Mouse (Mus musculus): Measurements from ENCODE around the gene Rtn4rl1. TPM values are rescaled to one million over a fixed set of nuclear protein-coding genes. Genes with fewer than 3 reads are reported as not detected.

Gene Rtn4rl1
- polyA plus RNA-seq, 1 experiment from 2014 or later: 16.5 TPM

DNA sequence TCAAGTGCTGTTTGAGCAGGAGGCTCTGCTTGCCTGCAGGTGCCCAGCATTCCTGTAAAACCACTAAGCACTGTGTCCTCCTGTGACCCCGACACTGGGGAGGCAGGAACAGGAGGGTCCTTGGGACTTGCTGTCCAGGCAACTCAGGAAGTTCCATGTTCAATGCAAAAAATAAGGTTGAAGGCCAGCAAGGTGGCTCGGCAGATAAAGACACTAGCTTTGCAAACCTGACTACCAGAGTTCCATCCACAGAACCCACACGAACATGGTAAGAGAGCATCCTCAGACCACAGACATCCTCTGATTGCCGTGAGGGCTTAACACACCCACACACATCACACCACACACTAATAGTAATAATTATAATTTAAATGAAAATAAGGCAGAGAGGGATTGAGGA, 75.6 kb downstream of the Rtn4rl1 start:
- Histone ChIP-seq H3K27ac (replicated peaks; ENCODE audit: low read depth, low read length) (no peak overlapping the region), H3K4me3 (replicated peaks; ENCODE audit: low read depth, low read length) (no peak overlapping the region), H3K9me3 (ENCODE audit: control insufficient read depth, low read length) (no peaks in the 10 kb centered on the region), H3K36me3 (ENCODE audit: control insufficient read depth, insufficient read depth, low read length) (peaks cover 12% of the 10 kb centered on the region; the same call in 1 of the 2 replicates), H3K4me1 (ENCODE audit: control insufficient read depth, insufficient read depth, low read length) (peaks cover 9% of the 10 kb centered on the region), H3K27me3 (ENCODE audit: control insufficient read depth, insufficient read depth, low read length) (no peaks in the 10 kb centered on the region), H3K9ac (replicated peaks; ENCODE audit: low read length) (no peak overlapping the region), H3K4me2 (ENCODE audit: low read length) (no peak overlapping the region)
- DNase-seq (no peak), ATAC-seq (ENCODE audit: low FRiP score, low TSS enrichment) (no peak)
- 91% methylated on average over 4 of the region's 4 CpGs for WGBS

DNA sequence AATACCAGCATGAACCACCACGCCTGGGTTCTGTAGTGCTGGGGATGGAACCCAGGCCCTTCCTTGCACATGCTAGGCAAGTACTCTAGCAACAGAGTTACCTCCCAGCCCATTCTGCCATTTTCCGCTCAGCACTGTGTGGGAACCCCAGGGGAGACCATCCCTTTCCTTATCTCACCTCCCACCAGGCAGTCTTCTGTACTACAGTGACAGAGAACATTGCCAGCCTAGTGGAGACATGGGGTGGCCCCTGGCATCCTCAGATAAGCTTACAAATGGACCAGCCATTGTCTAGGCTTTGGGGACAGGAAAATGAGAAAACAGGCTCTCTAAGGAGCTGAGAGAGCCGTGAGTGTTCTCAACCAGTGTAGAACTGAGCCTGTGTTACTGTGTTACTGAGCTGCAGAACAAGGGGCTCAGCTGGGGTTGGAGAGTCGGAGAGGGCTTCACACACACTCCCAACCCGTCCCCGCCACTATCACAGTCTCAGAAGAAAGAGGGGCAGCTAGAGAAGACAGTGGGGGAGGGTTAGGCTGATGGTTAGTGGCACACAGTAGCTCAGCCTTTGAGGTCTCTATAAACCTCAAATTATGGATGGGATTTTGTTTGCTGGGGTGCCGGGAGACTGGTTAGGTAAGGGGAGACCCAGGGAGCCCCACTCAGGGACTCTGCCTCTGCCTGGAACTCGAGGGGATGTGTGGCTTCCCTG, 76.8 kb downstream of the Rtn4rl1 start:
- Histone ChIP-seq H3K4me2 (ENCODE audit: low read length) (no peak overlapping the region), H3K4me1 (ENCODE audit: control insufficient read depth, insufficient read depth, low read length) (peaks cover 22% of the 10 kb centered on the region), H3K36me3 (ENCODE audit: control insufficient read depth, insufficient read depth, low read length) (peaks cover 9% of the 10 kb centered on the region; the same call in 1 of the 2 replicates), H3K27me3 (ENCODE audit: control insufficient read depth, insufficient read depth, low read length) (no peaks in the 10 kb centered on the region), H3K27ac (replicated peaks; ENCODE audit: low read depth, low read length) (no peak overlapping the region), H3K9me3 (ENCODE audit: control insufficient read depth, low read length) (no peaks in the 10 kb centered on the region), H3K9ac (replicated peaks; ENCODE audit: low read length) (no peak overlapping the region), H3K4me3 (replicated peaks; ENCODE audit: low read depth, low read length) (no peak overlapping the region)
- WGBS: 63% methylated on average over 8 of the region's 8 CpGs
- ATAC-seq (ENCODE audit: low FRiP score, low TSS enrichment) (no peak), DNase-seq (no peak)

DNA sequence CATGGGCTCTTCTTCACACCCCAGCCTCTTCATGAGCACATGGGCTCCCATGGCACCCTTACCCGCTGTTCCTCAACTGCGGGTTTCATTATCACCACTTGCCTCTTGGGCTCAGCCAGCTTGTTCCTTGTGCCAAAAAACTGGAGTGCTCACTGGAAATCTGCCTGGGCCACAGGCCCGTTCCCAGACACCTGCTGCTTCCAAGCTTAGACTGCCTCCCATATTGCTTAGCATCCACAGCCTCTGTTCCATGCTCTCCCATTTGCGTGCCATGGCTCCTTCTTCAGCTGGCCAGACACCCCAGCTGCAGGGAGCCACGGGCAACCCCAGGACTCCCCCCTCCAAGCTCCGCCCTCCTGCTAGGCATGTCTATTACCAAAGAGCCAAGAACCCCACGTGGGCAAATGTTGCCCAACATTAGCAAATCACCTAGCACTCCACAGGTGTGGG, 77.4 kb downstream of the Rtn4rl1 start:
- 64% methylated on average over 7 of the region's 7 CpGs for WGBS
- Histone ChIP-seq H3K4me2 (ENCODE audit: low read length) (no peak overlapping the region), H3K27ac (replicated peaks; ENCODE audit: low read depth, low read length) (no peak overlapping the region), H3K9me3 (ENCODE audit: control insufficient read depth, low read length) (no peaks in the 10 kb centered on the region), H3K27me3 (ENCODE audit: control insufficient read depth, insufficient read depth, low read length) (no peaks in the 10 kb centered on the region), H3K36me3 (ENCODE audit: control insufficient read depth, insufficient read depth, low read length) (peaks cover 8% of the 10 kb centered on the region; the same call in 1 of the 2 replicates), H3K9ac (replicated peaks; ENCODE audit: low read length) (no peak overlapping the region), H3K4me3 (replicated peaks; ENCODE audit: low read depth, low read length) (no peak overlapping the region), H3K4me1 (ENCODE audit: control insufficient read depth, insufficient read depth, low read length) (peaks cover 23% of the 10 kb centered on the region)
- ATAC-seq (ENCODE audit: low FRiP score, low TSS enrichment) (no peak), DNase-seq (no peak)

DNA sequence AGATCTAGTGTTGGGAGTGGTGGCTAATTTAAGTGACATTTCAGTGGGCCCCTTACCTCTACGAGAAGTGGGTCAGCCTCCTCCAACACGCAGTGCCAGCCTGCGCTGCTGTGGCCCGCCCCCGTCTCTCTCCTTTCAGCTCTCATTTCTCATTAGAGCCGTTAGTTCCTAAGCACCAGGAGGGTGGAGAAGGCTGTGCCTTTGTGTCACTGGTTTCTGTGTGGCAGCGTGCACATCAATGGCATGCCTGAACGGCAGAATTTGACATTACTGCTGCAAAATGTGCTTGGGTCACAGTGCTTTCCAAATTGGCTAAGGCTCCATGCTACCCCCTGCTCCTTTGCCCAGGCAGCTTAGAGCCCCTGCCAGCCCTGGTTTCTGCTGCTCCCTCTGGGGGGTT, 79.9 kb downstream of the Rtn4rl1 start:
- no peak overlapping the region for H3K4me3 ChIP-seq (replicated peaks; ENCODE audit: low read depth, low read length)
- peak overlapping the region; percentile 72 for H3K27ac ChIP-seq (replicated peaks; ENCODE audit: low read depth, low read length)

DNA sequence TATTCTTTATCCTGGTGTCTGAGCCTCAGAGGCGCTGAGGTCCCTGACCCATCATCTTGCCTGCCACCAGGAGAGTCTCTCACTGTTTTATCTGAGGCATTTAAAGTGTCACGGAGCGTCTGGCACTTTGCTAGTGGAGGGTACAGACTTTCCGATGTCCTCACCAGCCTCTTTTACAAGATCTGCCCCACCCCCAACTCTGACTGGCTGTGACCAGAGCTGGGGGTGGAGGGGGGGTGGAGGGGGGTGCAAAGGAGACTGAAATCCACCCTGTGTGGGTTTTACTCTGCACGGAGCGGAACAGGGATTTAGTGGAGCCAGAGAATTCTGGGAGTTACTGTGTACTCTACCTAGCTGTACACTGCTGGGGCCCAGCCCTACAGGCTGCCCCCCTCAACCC, 81.5 kb downstream of the Rtn4rl1 start:
- DNase-seq: no peak
- Histone ChIP-seq H3K4me2 (ENCODE audit: low read length) (no peak overlapping the region; the same call in 1 of the 2 replicates), H3K27ac (replicated peaks; ENCODE audit: low read depth, low read length) (peak overlapping the region; percentile 62), H3K9ac (replicated peaks; ENCODE audit: low read length) (no peak overlapping the region), H3K27me3 (ENCODE audit: control insufficient read depth, insufficient read depth, low read length) (no peaks in the 10 kb centered on the region), H3K4me3 (replicated peaks; ENCODE audit: low read depth, low read length) (no peak overlapping the region), H3K9me3 (ENCODE audit: control insufficient read depth, low read length) (no peaks in the 10 kb centered on the region), H3K36me3 (ENCODE audit: control insufficient read depth, insufficient read depth, low read length) (no peaks in the 10 kb centered on the region), H3K4me1 (ENCODE audit: control insufficient read depth, insufficient read depth, low read length) (peaks cover 39% of the 10 kb centered on the region)
- 14% methylated on average over 6 of the region's 6 CpGs for WGBS
- ATAC-seq (ENCODE audit: low FRiP score, low TSS enrichment): no peak

More for the DNA sequence above, 79.9 kb downstream of the Rtn4rl1 start:
- 4% methylated on average over 8 of the region's 8 CpGs for WGBS
- Histone ChIP-seq H3K4me2 (ENCODE audit: low read length) (peak overlapping the region; percentile 28), H3K36me3 (ENCODE audit: control insufficient read depth, insufficient read depth, low read length) (no peaks in the 10 kb centered on the region), H3K27me3 (ENCODE audit: control insufficient read depth, insufficient read depth, low read length) (no peaks in the 10 kb centered on the region), H3K9me3 (ENCODE audit: control insufficient read depth, low read length) (no peaks in the 10 kb centered on the region), H3K4me1 (ENCODE audit: control insufficient read depth, insufficient read depth, low read length) (peaks cover 23% of the 10 kb centered on the region), H3K9ac (replicated peaks; ENCODE audit: low read length) (peak overlapping the region; percentile 3; the same call in 1 of the 2 replicates)
- DNase-seq (peak; percentile 70), ATAC-seq (ENCODE audit: low FRiP score, low TSS enrichment) (no peak)

DNA sequence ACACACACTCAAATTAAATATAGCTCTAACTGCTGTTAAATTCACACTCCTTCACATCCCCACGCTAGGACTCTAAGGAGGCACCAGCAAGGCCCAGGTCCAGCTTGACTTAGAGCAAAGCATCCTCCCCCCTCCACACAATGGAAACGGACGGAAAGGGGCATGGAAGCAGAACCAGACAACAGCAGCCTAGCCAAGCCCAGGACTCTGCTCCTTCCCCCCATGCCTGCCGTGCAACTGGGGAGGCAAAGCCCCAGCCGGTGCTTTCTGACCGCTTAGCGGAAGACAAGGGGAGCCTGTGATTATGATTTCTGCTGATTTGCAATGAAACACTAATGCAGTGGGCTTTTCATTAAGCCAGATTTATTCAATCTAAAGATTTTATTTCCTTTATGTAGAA, 84.5 kb downstream of the Rtn4rl1 start:
- Histone ChIP-seq H3K4me2 (ENCODE audit: low read length) (no peak overlapping the region), H3K4me3 (replicated peaks; ENCODE audit: low read depth, low read length) (no peak overlapping the region), H3K27ac (replicated peaks; ENCODE audit: low read depth, low read length) (no peak overlapping the region), H3K27me3 (ENCODE audit: control insufficient read depth, insufficient read depth, low read length) (peaks cover 4% of the 10 kb centered on the region; the same call in 1 of the 2 replicates), H3K9ac (replicated peaks; ENCODE audit: low read length) (no peak overlapping the region), H3K9me3 (ENCODE audit: control insufficient read depth, low read length) (no peaks in the 10 kb centered on the region), H3K36me3 (ENCODE audit: control insufficient read depth, insufficient read depth, low read length) (no peaks in the 10 kb centered on the region), H3K4me1 (ENCODE audit: control insufficient read depth, insufficient read depth, low read length) (peaks cover 68% of the 10 kb centered on the region)
- ATAC-seq (ENCODE audit: low FRiP score, low TSS enrichment) (no peak), DNase-seq (no peak)
- WGBS: 24% methylated on average over 7 of the region's 7 CpGs

DNA sequence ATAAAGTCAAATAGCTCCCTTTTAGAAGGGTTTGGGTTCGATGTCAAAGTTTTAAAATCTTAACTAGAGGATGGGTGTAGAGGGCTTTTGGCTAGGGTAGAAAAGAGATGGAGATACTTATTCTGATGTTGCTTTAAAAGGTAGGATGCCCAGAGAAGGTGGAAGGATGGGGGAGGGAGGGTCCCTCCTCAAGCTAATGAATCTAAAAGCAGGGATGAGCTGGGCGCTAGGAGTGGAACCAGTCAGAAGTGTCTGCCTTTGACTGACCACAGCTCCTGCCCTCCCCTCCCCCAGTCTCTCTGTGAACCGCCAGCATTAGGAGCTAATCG, 85.4 kb downstream of the Rtn4rl1 start:
- ATAC-seq (ENCODE audit: low FRiP score, low TSS enrichment) (no peak), DNase-seq (no peak)
- peaks cover 60% of the 10 kb centered on the region for H3K4me1 ChIP-seq (ENCODE audit: control insufficient read depth, insufficient read depth, low read length)
- peak overlapping the region; percentile 3; the same call in 1 of the 2 replicates for H3K27ac ChIP-seq (replicated peaks; ENCODE audit: low read depth, low read length)
- 12% methylated on average over 4 of the region's 4 CpGs for WGBS
- peaks cover 8% of the 10 kb centered on the region; the same call in 1 of the 2 replicates for H3K27me3 ChIP-seq (ENCODE audit: control insufficient read depth, insufficient read depth, low read length)
- peak overlapping the region; percentile 39 for H3K4me2 ChIP-seq (ENCODE audit: low read length)
- no peak overlapping the region; the same call in 1 of the 2 replicates for H3K9ac ChIP-seq (replicated peaks; ENCODE audit: low read length)
- no peaks in the 10 kb centered on the region for H3K9me3 ChIP-seq (ENCODE audit: control insufficient read depth, low read length)
- no peak overlapping the region for H3K4me3 ChIP-seq (replicated peaks; ENCODE audit: low read depth, low read length)
- H3K36me3 ChIP-seq (ENCODE audit: control insufficient read depth, insufficient read depth, low read length): no peaks in the 10 kb centered on the region

DNA sequence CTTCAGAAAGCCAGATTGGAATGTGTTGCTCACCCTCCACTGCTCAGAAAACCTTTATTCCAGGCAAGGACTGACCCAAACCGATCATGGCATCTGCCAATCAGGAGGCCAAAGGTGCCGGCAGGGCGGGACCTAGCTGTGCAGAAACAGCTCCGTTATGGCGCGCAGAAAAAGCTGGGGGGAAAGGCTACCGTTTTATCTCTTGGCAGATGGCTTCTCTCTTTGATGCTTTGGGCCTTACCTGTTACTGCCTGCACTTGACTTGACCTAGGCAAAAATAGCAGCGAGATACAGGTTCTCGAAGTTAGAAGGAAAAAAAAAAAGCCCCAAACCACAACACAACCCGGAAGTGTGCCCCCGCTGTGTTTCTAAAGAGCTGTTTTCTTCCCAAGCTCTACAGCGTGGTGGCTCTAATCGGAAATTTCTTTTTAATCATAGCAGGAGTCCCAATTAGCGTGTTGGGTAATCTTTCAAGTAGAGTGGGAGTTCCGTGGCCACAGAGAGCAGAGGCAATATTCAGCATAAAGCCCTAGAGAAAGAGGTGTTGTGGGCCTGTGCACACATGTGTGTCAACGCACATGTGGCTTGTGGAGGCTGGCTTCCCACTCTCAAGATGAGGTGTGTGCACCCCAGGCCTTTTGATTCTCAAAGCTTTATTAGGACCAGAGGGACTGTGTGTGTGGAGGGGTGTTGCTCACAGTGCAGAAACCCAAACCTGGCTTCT, 85.9 kb downstream of the Rtn4rl1 start:
- no peaks in the 10 kb centered on the region for H3K9me3 ChIP-seq (ENCODE audit: control insufficient read depth, low read length)
- WGBS: 3% methylated on average over 16 of the region's 16 CpGs
- H3K4me3 ChIP-seq (replicated peaks; ENCODE audit: low read depth, low read length): no peak overlapping the region
- peak overlapping the region; percentile 3; the same call in 1 of the 2 replicates for H3K27ac ChIP-seq (replicated peaks; ENCODE audit: low read depth, low read length)
- H3K9ac ChIP-seq (replicated peaks; ENCODE audit: low read length): no peak overlapping the region; the same call in 1 of the 2 replicates
- ATAC-seq (ENCODE audit: low FRiP score, low TSS enrichment) (no peak), DNase-seq (peak; percentile 55)
- no peaks in the 10 kb centered on the region for H3K36me3 ChIP-seq (ENCODE audit: control insufficient read depth, insufficient read depth, low read length)
- peaks cover 57% of the 10 kb centered on the region for H3K4me1 ChIP-seq (ENCODE audit: control insufficient read depth, insufficient read depth, low read length)
- H3K27me3 ChIP-seq (ENCODE audit: control insufficient read depth, insufficient read depth, low read length): peaks cover 8% of the 10 kb centered on the region; the same call in 1 of the 2 replicates
- peak overlapping the region; percentile 39 for H3K4me2 ChIP-seq (ENCODE audit: low read length)
